In the genomic region with DNA sequence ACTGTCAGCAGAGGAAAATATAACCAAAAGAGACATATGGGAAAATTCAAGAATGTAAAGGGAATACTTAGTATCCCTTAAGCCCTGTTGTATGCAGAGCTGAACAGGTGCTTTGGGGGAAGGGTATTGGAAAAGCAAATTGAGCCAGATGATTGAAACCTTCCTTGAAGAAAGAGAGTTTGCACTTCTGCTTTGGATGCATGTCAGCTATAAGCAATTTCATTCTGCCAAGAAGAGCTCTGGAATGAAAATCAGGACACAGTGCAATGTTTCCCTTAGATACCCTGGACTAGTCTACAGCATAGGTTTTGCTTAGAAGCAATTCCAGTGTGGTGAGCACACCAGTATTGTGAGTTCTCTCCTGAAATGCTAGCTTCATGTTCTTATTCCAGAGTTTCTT, we compare ENCODE assay signal across 27 mouse cellular contexts.
DNase-seq lines count a peak whose midpoint lies in the region; ATAC-seq and TF ChIP-seq lines count a peak whose summit lies in the region.
"Had no signal": no experiment of that assay in that cellular context is flagged by ENCODE, and none has a peak within 500 bp of the region (broad histone marks: within the 10 kb centered on the region; RNA-seq: fewer than 3 reads in every experiment).

No protein-coding gene starts in this region.

- H3K4me1 ChIP-seq in forebrain, embryonic 16.5 days (replicated peaks; ENCODE audit: control insufficient read depth, insufficient read depth, low read length): no peaks in the 10 kb centered on the region
- H3K4me1 ChIP-seq in forebrain, embryonic 11.5 days (replicated peaks; ENCODE audit: control insufficient read depth, insufficient read depth, low read length): no peaks in the 10 kb centered on the region
- H3K4me1 ChIP-seq: embryonic facial prominence, embryonic 10.5 days; embryonic facial prominence, embryonic 15.5 days; kidney, embryonic 15.5 days; liver, embryonic 12.5 days; stomach, embryonic 15.5 days had no signal

- no peak overlapping the region for H3K4me2 ChIP-seq in forebrain, embryonic 16.5 days (ENCODE audit: low read length)
- no peak overlapping the region for H3K4me2 ChIP-seq in forebrain, embryonic 11.5 days (ENCODE audit: low read depth, low read length, severe bottlenecking)
- H3K4me2 ChIP-seq: embryonic facial prominence, embryonic 15.5 days; kidney, embryonic 15.5 days; liver, embryonic 12.5 days; midbrain, embryonic 11.5 days; stomach, embryonic 15.5 days had no signal

- H3K27me3 ChIP-seq in forebrain, embryonic 16.5 days (replicated peaks; ENCODE audit: control insufficient read depth, insufficient read depth, low read length): no peaks in the 10 kb centered on the region
- no peaks in the 10 kb centered on the region for H3K27me3 ChIP-seq in forebrain, embryonic 11.5 days (ENCODE audit: control insufficient read depth, insufficient read depth, low read length)
- H3K27me3 ChIP-seq: embryonic facial prominence, embryonic 15.5 days; kidney, embryonic 15.5 days; liver, embryonic 12.5 days; Patski; stomach, embryonic 15.5 days had no signal

- no peak overlapping the region for H3K27ac ChIP-seq in forebrain, embryonic 16.5 days (ENCODE audit: low read length)
- no peak overlapping the region for H3K27ac ChIP-seq in forebrain, embryonic 11.5 days (ENCODE audit: low read depth, low read length)
- H3K27ac ChIP-seq in left cerebral cortex, adult 2 months: peak overlapping the region; percentile 75
- H3K27ac ChIP-seq: embryonic facial prominence, embryonic 10.5 days; embryonic facial prominence, embryonic 15.5 days; kidney, embryonic 15.5 days; liver, embryonic 12.5 days; stomach, embryonic 15.5 days had no signal

- H3K36me3 ChIP-seq in forebrain, embryonic 16.5 days (ENCODE audit: control insufficient read depth, insufficient read depth): no peaks in the 10 kb centered on the region
- no peaks in the 10 kb centered on the region for H3K36me3 ChIP-seq in forebrain, embryonic 11.5 days (ENCODE audit: control insufficient read depth, insufficient read depth, low read length)
- H3K36me3 ChIP-seq: embryonic facial prominence, embryonic 10.5 days; embryonic facial prominence, embryonic 15.5 days; kidney, embryonic 15.5 days; liver, embryonic 12.5 days; stomach, embryonic 15.5 days had no signal

- no peak overlapping the region for H3K4me3 ChIP-seq in forebrain, embryonic 16.5 days (replicated peaks; ENCODE audit: low read length)
- no peak overlapping the region for H3K4me3 ChIP-seq in forebrain, embryonic 11.5 days (ENCODE audit: low read depth, low read length)
- H3K4me3 ChIP-seq in left cerebral cortex, adult 2 months: no peak overlapping the region
- H3K4me3 ChIP-seq: embryonic facial prominence, embryonic 10.5 days; embryonic facial prominence, embryonic 15.5 days; kidney, embryonic 15.5 days; liver, embryonic 12.5 days; stomach, embryonic 15.5 days had no signal

- no peak overlapping the region for H3K9ac ChIP-seq in forebrain, embryonic 16.5 days (replicated peaks; ENCODE audit: low read depth, low read length)
- H3K9ac ChIP-seq in forebrain, embryonic 11.5 days (ENCODE audit: low read length): no peak overlapping the region
- H3K9ac ChIP-seq: embryonic facial prominence, embryonic 15.5 days; kidney, embryonic 15.5 days; liver, embryonic 12.5 days; liver, postnatal 0 days; stomach, embryonic 15.5 days had no signal

- H3K9me3 ChIP-seq in forebrain, embryonic 16.5 days (ENCODE audit: control insufficient read depth, low read length): no peaks in the 10 kb centered on the region
- H3K9me3 ChIP-seq in forebrain, embryonic 11.5 days (ENCODE audit: control insufficient read depth, low read length): no peaks in the 10 kb centered on the region
- H3K9me3 ChIP-seq: embryonic facial prominence, embryonic 10.5 days; embryonic facial prominence, embryonic 15.5 days; kidney, embryonic 15.5 days; liver, embryonic 12.5 days; stomach, embryonic 15.5 days had no signal

- no peak for DNase-seq in forebrain, embryonic 11.5 days (ENCODE audit: low spot score)
- DNase-seq in left cerebral cortex, adult 2 months (ENCODE audit: extremely low spot score in 1 of 2, low spot score in 2 of 2): no peak
- DNase-seq in left cerebral cortex, adult 18-20 months (ENCODE audit: low spot score in 2 of 2): no peak
- DNase-seq in right cerebral cortex, adult 2 months (ENCODE audit: low spot score in 2 of 2): peak; percentile 12 to 15
- no peak for DNase-seq in right cerebral cortex, postnatal 10 days (ENCODE audit: low spot score in 2 of 2)
- peak; percentile 63 for DNase-seq in telencephalon, adult 2 months (ENCODE audit: low read depth, low spot score)
- DNase-seq in ovary, postnatal 10 days (ENCODE audit: low spot score): no peak
- DNase-seq: adrenal gland, postnatal 10 days; cerebellum, adult 18-20 months; cerebellum, postnatal 14 days; gastrocnemius, postnatal 14 days; kidney, adult 18-20 months; kidney, postnatal 25 days; liver, postnatal 0 days; lung, postnatal 36 days; retina, postnatal 1 day; thymus, adult 18-20 months; thymus, postnatal 25 days had no signal

- TF ChIP-seq CTCF in left cerebral cortex, adult 2 months (IDR thresholded peaks at IDR 0.05): no peak

- peak; percentile 62 for ATAC-seq in forebrain, embryonic 16.5 days
- no peak for ATAC-seq in forebrain, embryonic 11.5 days (replicated peaks; ENCODE audit: low FRiP score)
- ATAC-seq: hindbrain, embryonic 16.5 days; liver, embryonic 12.5 days; liver, postnatal 0 days; Patski had no signal

- intact Hi-C loops in left cerebral cortex, adult 2 months (cut with DNase I): no loop called here

Comparison
In these comparisons a context has a peak if more than half of its experiments do, and no peak if none do; other contexts are left out.
1. DNase-seq: peak in right cerebral cortex, adult 2 months (2 of 2) and telencephalon, adult 2 months (single experiment); none in forebrain, embryonic 11.5 days (single experiment), left cerebral cortex, adult 2 months (0 of 2), left cerebral cortex, adult 18-20 months (0 of 2), right cerebral cortex, postnatal 10 days (0 of 2) and ovary, postnatal 10 days (single experiment).